ENCODE assay signal across 12 mouse cellular contexts in genomic region chr1:54911256-54911610, GRCm38 (mm10).
"Had no signal": no experiment of that assay in that cellular context is flagged by ENCODE, and none has a peak within 500 bp of the region (broad histone marks: within the 10 kb centered on the region; RNA-seq: fewer than 3 reads in every experiment).

No protein-coding gene starts in this region.

- H3K9ac ChIP-seq: liver, embryonic 15.5 days; lung, embryonic 15.5 days; midbrain, embryonic 15.5 days; neural tube, embryonic 12.5 days had no signal

- H3K4me2 ChIP-seq: liver, embryonic 15.5 days; lung, embryonic 15.5 days; midbrain, embryonic 15.5 days; neural tube, embryonic 12.5 days had no signal

- H3K4me3 ChIP-seq: left cerebral cortex, adult 2 months; liver, embryonic 15.5 days; lung, embryonic 15.5 days; midbrain, embryonic 10.5 days; midbrain, embryonic 15.5 days; neural tube, embryonic 12.5 days had no signal

- H3K9me3 ChIP-seq: liver, embryonic 15.5 days; lung, embryonic 15.5 days; midbrain, embryonic 10.5 days; midbrain, embryonic 15.5 days; neural tube, embryonic 12.5 days had no signal

- H3K27ac ChIP-seq: kidney, postnatal 0 days; left cerebral cortex, adult 2 months; lung, embryonic 15.5 days; midbrain, embryonic 10.5 days; midbrain, embryonic 15.5 days; neural tube, embryonic 12.5 days had no signal

- DNase-seq: kidney, adult 9 months; kidney, postnatal 4 days; liver; spleen, adult 18-20 months; thymus, postnatal 36 days had no signal

- H3K36me3 ChIP-seq: liver, embryonic 15.5 days; lung, embryonic 15.5 days; midbrain, embryonic 10.5 days; midbrain, embryonic 15.5 days; neural tube, embryonic 12.5 days had no signal

- H3K27me3 ChIP-seq: liver, embryonic 15.5 days; lung, embryonic 15.5 days; midbrain, embryonic 15.5 days; neural tube, embryonic 12.5 days had no signal
